Mouse (Mus musculus): ENCODE measurements at regions not wholly inside any gene's neighbourhood (a gene's known extent, or its start where the extent isn't known, plus 50 kb on each side); places are given as distances from the start of the nearest gene placed in this dataset.

- TF ChIP-seq CTCF (conservative IDR thresholded peaks at IDR 0.05; ENCODE audit: insufficient read depth, insufficient read length, low read depth, low read length) (no peak), POLR2A (IDR thresholded peaks at IDR 0.05; ENCODE audit: low read depth, low read length) (no peak)
Observed at GRCm38 (mm10) chr9:52826781-52827180, 147.2 kb upstream of the AI593442 start.
